Mouse (Mus musculus) limb, embryonic 12.5 days (tissue): ENCODE measurements around the gene Ehbp1l1. TPM values are rescaled to one million over a fixed set of nuclear protein-coding genes. Genes with fewer than 3 reads are reported as not detected.
"Not testable (repeated sequence)": the region's sequence is repeated elsewhere in the genome, so short reads cannot be mapped to it uniquely, and the experiment has no call there.

Experiments
- ATAC-seq: fragments of 200-750 bp; cut with Nextera tagmentation; 2 replicates; pipeline ENCODE4 v1.8.0; 2017; ENCODE audit warnings: low read depth, moderate TSS enrichment; ENCODE audit not compliant: insufficient number of reproducible peaks, insufficient read depth, low FRiP score, low TSS enrichment
- H3K27ac ChIP-seq: fragments of 300-500 bp; sonication (generic); 2 replicates; pipeline ENCODE4 v1.5.1; 2016; ENCODE audit warnings: mild to moderate bottlenecking, moderate library complexity
- H3K27me3 ChIP-seq: fragments of 300-500 bp; sonication (generic); 2 replicates; pipeline ENCODE4 v1.6.1; 2016; ENCODE audit warnings: mild to moderate bottlenecking, moderate library complexity
- H3K36me3 ChIP-seq: fragments of 300-500 bp; sonication (generic); 2 replicates; pipeline ENCODE4 v1.6.1; 2016; ENCODE audit warnings: mild to moderate bottlenecking, moderate library complexity
- H3K4me1 ChIP-seq: fragments of 300-500 bp; sonication (generic); replicated peaks from 2 replicates; pipeline ENCODE4 v1.6.1; 2016
- H3K4me2 ChIP-seq: fragments of 300-500 bp; sonication (generic); 2 replicates; pipeline ENCODE4 v1.6.1; 2016; ENCODE audit warnings: mild to moderate bottlenecking, moderate library complexity
- H3K4me3 ChIP-seq: fragments of 300-500 bp; sonication (generic); replicated peaks from 2 replicates; pipeline ENCODE4 v1.5.1; 2016; ENCODE audit warnings: mild to moderate bottlenecking
- H3K9ac ChIP-seq: fragments of 300-500 bp; sonication (generic); replicated peaks from 2 replicates; pipeline ENCODE4 v1.6.1; 2016; ENCODE audit warnings: mild to moderate bottlenecking, moderate library complexity
- H3K9me3 ChIP-seq: fragments of 300-500 bp; sonication (generic); 2 replicates; pipeline ENCODE4 v1.6.1; 2016; ENCODE audit warnings: mild to moderate bottlenecking, moderate library complexity
- WGBS: fragments of 180-500 bp; shearing (Covaris S2); methylation state at CpG from one replicate; pipeline ENCODE4 v1.1.7; 2016; 5-methylcytosine and 5-hydroxymethylcytosine counted together
- polyA plus RNA-seq: library from polyadenylated mRNA; unstranded; fragments of >200 nt; fragmentation: Nextera tagmentation; extraction: Ambion mirVana; gene quantifications from 2 replicates; pipeline ENCODE4 v1.2.1, GENCODE M21; 2016

Ehbp1l1 gene
- polyA plus RNA-seq, 1 experiment from 2014 or later: 16.5 TPM

- H3K27me3 ChIP-seq, H3K9me3 ChIP-seq, ATAC-seq, H3K9ac ChIP-seq, H3K27ac ChIP-seq: not testable (repeated sequence)
- Histone ChIP-seq H3K36me3 (peaks cover 66% of the 10 kb centered on the region), H3K4me1 (peaks cover 31% of the 10 kb centered on the region), H3K4me3 (peak overlapping the region; percentile 93), H3K4me2 (peak overlapping the region; percentile 95)
- WGBS: 91% methylated on average over 12 of the region's 12 CpGs
Measured at GRCm38 (mm10) chr19:5686954-5687353, 39.2 kb downstream of the Ehbp1l1 start.

GRCm38 (mm10) chr19:5686437-5686836, 39.7 kb downstream of the Ehbp1l1 start:
- no peak overlapping the region for H3K27ac ChIP-seq
- no peak overlapping the region for H3K4me3 ChIP-seq
- no peak for ATAC-seq
- no peaks in the 10 kb centered on the region for H3K9me3 ChIP-seq
- 89% methylated on average over 13 of the region's 13 CpGs for WGBS
- no peaks in the 10 kb centered on the region for H3K27me3 ChIP-seq
- peaks cover 26% of the 10 kb centered on the region for H3K4me1 ChIP-seq
- peaks cover 66% of the 10 kb centered on the region for H3K36me3 ChIP-seq
- H3K4me2 ChIP-seq: no peak overlapping the region
- no peak overlapping the region for H3K9ac ChIP-seq

GRCm38 (mm10) chr19:5685861-5686260, 40.3 kb downstream of the Ehbp1l1 start:
- peaks cover 66% of the 10 kb centered on the region for H3K36me3 ChIP-seq
- H3K4me3 ChIP-seq: no peak overlapping the region
- H3K4me1 ChIP-seq: peaks cover 20% of the 10 kb centered on the region
- no peak overlapping the region for H3K27ac ChIP-seq
- H3K9me3 ChIP-seq: no peaks in the 10 kb centered on the region
- H3K27me3 ChIP-seq: no peaks in the 10 kb centered on the region
- ATAC-seq: no peak
- H3K4me2 ChIP-seq: no peak overlapping the region
- WGBS: 91% methylated on average over 11 of the region's 11 CpGs
- no peak overlapping the region for H3K9ac ChIP-seq

GRCm38 (mm10) chr19:5685431-5685830, 40.7 kb downstream of the Ehbp1l1 start:
- ATAC-seq: no peak
- H3K9me3 ChIP-seq: no peaks in the 10 kb centered on the region
- peaks cover 16% of the 10 kb centered on the region for H3K4me1 ChIP-seq
- no peak overlapping the region for H3K4me3 ChIP-seq
- 92% methylated on average over 19 of the region's 19 CpGs for WGBS
- H3K4me2 ChIP-seq: no peak overlapping the region
- H3K27ac ChIP-seq: no peak overlapping the region
- H3K36me3 ChIP-seq: peaks cover 66% of the 10 kb centered on the region
- no peak overlapping the region for H3K9ac ChIP-seq
- no peaks in the 10 kb centered on the region for H3K27me3 ChIP-seq

GRCm38 (mm10) chr19:5684985-5685384, 41.1 kb downstream of the Ehbp1l1 start:
- no peak overlapping the region for H3K4me2 ChIP-seq
- no peak overlapping the region for H3K4me3 ChIP-seq
- no peaks in the 10 kb centered on the region for H3K9me3 ChIP-seq
- no peak for ATAC-seq
- H3K27me3 ChIP-seq: no peaks in the 10 kb centered on the region
- no peak overlapping the region for H3K9ac ChIP-seq
- 92% methylated on average over 13 of the region's 13 CpGs for WGBS
- H3K36me3 ChIP-seq: peaks cover 70% of the 10 kb centered on the region
- H3K4me1 ChIP-seq: peaks cover 11% of the 10 kb centered on the region
- no peak overlapping the region for H3K27ac ChIP-seq

GRCm38 (mm10) chr19:5684236-5684635, 41.9 kb downstream of the Ehbp1l1 start:
- WGBS: 89% methylated on average over 12 of the region's 12 CpGs
- peaks cover 10% of the 10 kb centered on the region for H3K4me1 ChIP-seq

GRCm38 (mm10) chr19:5680432-5680831, 45.7 kb downstream of the Ehbp1l1 start:
- Histone ChIP-seq H3K36me3 (peaks cover 95% of the 10 kb centered on the region), H3K27ac (no peak overlapping the region), H3K9me3 (no peaks in the 10 kb centered on the region), H3K4me2 (no peak overlapping the region), H3K27me3 (no peaks in the 10 kb centered on the region), H3K9ac (no peak overlapping the region; the same call in 1 of the 2 replicates), H3K4me1 (no peaks in the 10 kb centered on the region), H3K4me3 (no peak overlapping the region)
- no peak for ATAC-seq
- 84% methylated on average over 4 of the region's 4 CpGs for WGBS

More at GRCm38 (mm10) chr19:5684236-5684635, 41.9 kb downstream of the Ehbp1l1 start:
- Histone ChIP-seq H3K36me3 (peaks cover 78% of the 10 kb centered on the region), H3K4me3 (no peak overlapping the region), H3K27ac (no peak overlapping the region), H3K9ac (no peak overlapping the region), H3K9me3 (no peaks in the 10 kb centered on the region), H3K4me2 (no peak overlapping the region), H3K27me3 (no peaks in the 10 kb centered on the region)
- ATAC-seq: no peak

- peaks cover 89% of the 10 kb centered on the region for H3K36me3 ChIP-seq
- no peaks in the 10 kb centered on the region for H3K9me3 ChIP-seq
- H3K4me3 ChIP-seq: no peak overlapping the region
- H3K4me2 ChIP-seq: no peak overlapping the region
- peaks cover 7% of the 10 kb centered on the region for H3K4me1 ChIP-seq
- 86% methylated on average over 4 of the region's 4 CpGs for WGBS
- no peak overlapping the region for H3K9ac ChIP-seq
- H3K27me3 ChIP-seq: no peaks in the 10 kb centered on the region
- H3K27ac ChIP-seq: no peak overlapping the region
- ATAC-seq: no peak
Measured at GRCm38 (mm10) chr19:5668372-5668771, 57.7 kb downstream of the Ehbp1l1 start.

GRCm38 (mm10) chr19:5666386-5666785, 59.7 kb downstream of the Ehbp1l1 start:
- no peak overlapping the region for H3K9ac ChIP-seq
- no peaks in the 10 kb centered on the region for H3K27me3 ChIP-seq
- H3K4me3 ChIP-seq: no peak overlapping the region; the same call in 1 of the 2 replicates
- H3K36me3 ChIP-seq: peaks cover 69% of the 10 kb centered on the region
- H3K9me3 ChIP-seq: no peaks in the 10 kb centered on the region
- ATAC-seq: no peak
- H3K4me2 ChIP-seq: no peak overlapping the region
- 92% methylated on average over 18 of the region's 18 CpGs for WGBS
- H3K27ac ChIP-seq: no peak overlapping the region
- H3K4me1 ChIP-seq: peaks cover 26% of the 10 kb centered on the region

- ATAC-seq: no peak
- Histone ChIP-seq H3K4me3 (no peak overlapping the region), H3K9me3 (no peaks in the 10 kb centered on the region), H3K4me1 (peaks cover 32% of the 10 kb centered on the region), H3K4me2 (no peak overlapping the region), H3K9ac (no peak overlapping the region), H3K27me3 (no peaks in the 10 kb centered on the region), H3K27ac (no peak overlapping the region), H3K36me3 (peaks cover 63% of the 10 kb centered on the region)
- WGBS: 90% methylated on average over 15 of the region's 15 CpGs
Measured at GRCm38 (mm10) chr19:5665465-5665864, 60.7 kb downstream of the Ehbp1l1 start.

- Histone ChIP-seq H3K9ac (peak overlapping the region; percentile 18; the same call in 1 of the 2 replicates), H3K36me3 (peaks cover 61% of the 10 kb centered on the region), H3K9me3 (no peaks in the 10 kb centered on the region), H3K27me3 (no peaks in the 10 kb centered on the region), H3K4me2 (no peak overlapping the region), H3K4me1 (peaks cover 32% of the 10 kb centered on the region), H3K27ac (no peak overlapping the region), H3K4me3 (no peak overlapping the region)
- no peak for ATAC-seq
- 95% methylated on average over 10 of the region's 10 CpGs for WGBS
Measured at GRCm38 (mm10) chr19:5664669-5665257, 61.4 kb downstream of the Ehbp1l1 start.
